Mouse (Mus musculus) neutrophil, adult 5-6 weeks (primary cell): ENCODE measurements around the gene Luzp1. TPM values are rescaled to one million over a fixed set of nuclear protein-coding genes. Genes with fewer than 3 reads are reported as not detected.

Experiments
- ATAC-seq: fragments of 151-379, 151-347 bp; 2 replicates; pipeline ENCODE4 v1.8.0; 2017; ENCODE audit warnings: mild to moderate bottlenecking, moderate TSS enrichment; ENCODE audit not compliant: insufficient number of reproducible peaks, poor library complexity, low FRiP score, severe bottlenecking; ENCODE audit errors: extremely low read depth
- total RNA-seq: library from RNA; stranded (forward); fragments of 200-1000 nt; gene quantifications from 2 replicates; pipeline ENCODE4 v1.2.3, GENCODE M21; 2017

Gene Luzp1
- total RNA-seq, 1 experiment from 2014 or later, result 0.93 TPM

DNA sequence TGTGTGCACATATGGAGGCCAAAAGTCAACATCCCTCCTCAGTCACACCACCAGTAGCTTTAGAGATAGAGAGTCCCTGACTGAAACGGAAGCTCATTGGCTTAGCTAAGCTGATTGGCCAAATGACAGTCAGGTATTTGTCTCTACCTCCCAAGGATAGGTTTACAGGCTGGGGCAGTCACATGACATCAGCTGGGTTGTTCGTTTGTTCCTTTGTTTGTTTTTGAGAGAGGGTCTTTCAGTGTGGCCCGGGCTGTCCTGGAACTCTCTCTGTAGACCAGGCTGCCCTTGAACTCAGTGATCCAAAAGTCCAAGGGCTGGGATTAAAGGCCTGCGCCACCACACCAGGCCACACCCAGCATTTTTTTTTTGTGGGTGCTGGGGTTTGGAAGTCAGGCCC lies 8.4 kb upstream of the Luzp1 start:
- ATAC-seq, result no peak

DNA sequence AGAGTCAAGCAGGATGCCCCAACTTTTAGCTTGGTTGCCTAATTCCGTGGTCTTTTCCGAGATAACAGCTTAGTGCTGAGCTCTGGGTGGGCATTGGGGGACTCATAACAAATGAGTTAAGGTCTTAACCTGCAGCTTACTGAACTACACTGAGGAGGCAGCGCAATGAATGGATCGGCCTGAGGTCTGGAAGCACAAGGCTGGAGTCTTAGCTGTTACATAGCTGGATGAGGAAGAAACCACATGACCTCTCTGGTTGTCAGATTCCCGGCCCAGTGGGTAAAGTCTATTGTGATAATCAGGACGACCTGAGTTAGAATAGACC lies 7.8 kb upstream of the Luzp1 start:
- ATAC-seq, result no peak

DNA sequence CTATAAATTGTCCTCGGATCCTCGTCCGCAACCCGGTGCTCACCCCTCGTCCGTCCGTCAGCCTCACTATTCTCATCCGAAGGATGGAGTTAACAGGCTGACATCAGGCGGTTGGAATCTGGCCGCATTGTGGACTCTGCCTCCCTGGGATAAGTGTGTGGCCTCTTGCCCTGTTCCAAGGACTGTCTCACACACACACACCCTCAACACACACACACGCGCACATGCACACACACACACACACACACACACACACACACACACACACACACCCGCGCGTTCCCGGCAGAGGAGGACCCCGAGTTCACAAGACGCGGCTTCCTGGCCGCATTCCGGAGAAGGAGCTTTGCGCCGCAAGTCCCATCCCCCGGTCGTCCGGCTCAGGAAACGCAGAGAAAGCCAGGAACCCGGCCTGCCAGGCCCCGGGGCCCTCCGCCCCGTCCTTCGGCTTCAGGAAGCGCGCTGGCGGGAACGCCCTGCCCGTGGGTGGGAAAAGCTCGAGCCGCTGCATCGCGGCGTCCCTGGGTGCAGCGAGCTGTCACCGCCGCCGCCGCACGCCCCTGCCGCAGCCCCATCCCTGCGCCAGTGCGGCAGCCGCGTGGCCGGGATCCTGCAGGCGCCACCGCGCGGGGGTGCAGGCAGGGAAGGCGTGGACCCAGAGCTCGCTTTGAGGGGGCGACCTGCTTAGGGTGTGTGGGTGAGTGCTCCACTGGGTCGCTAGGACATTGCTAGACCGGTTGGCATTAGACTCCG lies 7.3 kb upstream of the Luzp1 start, which contains the start of gene 6030445D17Rik:
6030445D17Rik (plus strand) TSS at position 165 of the 753 bp plus-strand sequence.
- no peak for ATAC-seq

DNA sequence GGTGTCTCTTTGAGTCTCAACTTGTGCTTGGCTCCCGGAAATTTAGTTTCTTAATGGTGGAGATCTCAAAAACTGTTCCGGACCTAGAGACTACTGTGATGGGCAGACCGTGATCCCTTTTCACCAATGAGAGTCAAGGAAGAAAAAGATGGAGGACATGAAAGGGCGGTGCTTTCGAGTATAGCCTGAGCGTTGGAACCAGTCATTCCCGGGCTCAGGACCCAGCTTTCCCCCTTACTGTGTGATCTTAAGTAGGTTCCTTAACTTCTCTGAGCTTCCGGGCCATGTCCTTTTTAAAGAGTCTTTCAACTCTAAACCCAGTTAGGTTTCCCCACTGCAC lies 6.8 kb upstream of the Luzp1 start:
- ATAC-seq, result no peak

DNA sequence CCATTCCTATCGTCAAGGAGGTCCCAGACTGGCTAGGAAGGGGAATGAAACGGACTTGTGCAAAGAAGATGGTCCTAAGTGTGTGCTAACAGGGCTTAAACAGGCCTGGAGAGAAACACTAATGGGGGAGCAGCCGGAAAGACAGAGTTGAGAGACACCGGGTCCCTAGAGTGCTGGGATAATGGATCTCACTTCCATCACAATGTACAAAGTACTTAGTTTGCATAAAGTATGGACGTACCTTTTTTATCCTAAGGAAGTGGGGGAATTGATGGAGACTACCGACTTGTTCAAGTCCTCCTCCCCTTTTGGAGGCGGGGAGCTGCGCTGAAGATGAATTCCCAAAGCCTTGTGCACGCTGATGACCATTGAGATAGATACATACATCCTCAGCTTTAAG lies 6.1 kb upstream of the Luzp1 start:
- no peak for ATAC-seq

DNA sequence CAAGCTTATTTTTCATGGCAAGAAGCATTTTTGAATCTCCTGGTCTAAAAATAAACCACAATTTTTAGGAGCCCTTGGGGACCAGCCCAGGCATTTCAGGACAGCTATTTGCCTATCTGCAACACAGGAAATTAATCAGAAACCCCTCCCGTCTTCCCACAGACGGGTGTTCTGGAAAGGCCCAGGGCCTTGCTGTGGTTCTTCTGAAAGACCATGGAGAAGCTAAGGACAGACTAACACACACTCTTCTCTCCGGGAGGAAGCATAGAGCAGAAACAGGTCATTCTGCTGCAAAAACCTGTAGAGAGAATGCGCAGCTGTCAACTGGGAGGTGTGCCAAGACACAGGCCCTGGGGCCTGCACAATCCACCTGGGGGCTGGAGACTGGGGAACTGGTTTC lies 3.3 kb upstream of the Luzp1 start:
- ATAC-seq, result no peak

DNA sequence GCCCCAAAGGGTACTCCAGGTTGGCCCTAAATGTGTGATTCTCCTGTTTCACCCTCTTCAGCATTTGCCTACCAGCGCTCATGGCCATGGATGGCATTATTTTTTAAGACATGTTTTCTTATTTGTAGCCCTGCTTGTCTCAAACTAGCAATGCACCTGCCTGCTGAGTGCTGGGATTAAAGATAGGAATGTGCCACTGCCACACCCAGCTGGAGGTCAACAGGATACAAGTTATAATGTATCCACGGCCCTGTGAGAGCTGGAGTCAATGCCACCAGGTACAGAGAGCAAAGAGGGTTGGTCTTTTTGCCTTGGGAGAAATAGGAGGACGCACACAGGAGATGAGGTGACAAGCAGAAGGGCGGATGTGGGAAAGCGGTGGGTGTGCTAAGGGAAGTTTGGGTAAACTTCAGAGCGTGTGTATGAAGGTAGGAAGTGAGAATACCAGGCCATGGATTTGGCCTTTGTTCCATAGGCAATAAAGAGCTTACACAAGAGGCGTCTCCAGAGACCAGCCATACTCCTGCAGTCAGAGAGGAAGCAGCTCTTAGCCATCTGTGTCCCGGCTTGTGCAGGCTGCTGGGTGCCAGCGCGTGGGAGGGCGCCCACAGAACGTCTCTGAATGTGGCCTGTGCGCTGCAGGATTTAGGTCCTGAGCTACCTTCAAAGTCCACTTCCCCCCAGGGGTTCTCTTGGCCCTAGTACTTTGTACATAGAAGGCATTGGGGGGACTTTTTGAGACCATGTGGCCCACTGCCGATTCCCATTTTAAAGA lies 821 bp upstream of the Luzp1 start:
- ATAC-seq, result no peak

DNA sequence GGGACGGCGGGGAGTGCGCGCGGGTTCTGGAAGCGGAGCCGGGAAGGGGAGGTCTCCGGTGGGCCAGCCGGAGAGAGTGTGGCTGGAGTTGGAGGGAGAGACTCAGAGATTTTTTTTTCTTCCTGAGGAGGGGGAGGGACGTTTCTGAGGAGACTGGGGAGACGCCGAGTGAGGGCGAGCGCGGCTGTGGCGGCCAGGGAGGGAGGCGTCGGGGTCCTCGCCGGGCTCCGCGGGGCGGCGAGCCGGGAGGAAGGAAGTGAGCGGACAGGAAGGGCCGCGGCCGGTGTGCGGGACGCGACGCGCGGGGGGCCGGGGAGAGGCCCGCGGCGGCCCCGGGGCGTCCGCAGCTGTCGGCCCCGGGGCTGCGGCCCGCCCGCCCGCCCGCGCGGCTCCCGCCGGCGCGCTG lies 383 bp downstream of the Luzp1 start:
- no peak for ATAC-seq

DNA sequence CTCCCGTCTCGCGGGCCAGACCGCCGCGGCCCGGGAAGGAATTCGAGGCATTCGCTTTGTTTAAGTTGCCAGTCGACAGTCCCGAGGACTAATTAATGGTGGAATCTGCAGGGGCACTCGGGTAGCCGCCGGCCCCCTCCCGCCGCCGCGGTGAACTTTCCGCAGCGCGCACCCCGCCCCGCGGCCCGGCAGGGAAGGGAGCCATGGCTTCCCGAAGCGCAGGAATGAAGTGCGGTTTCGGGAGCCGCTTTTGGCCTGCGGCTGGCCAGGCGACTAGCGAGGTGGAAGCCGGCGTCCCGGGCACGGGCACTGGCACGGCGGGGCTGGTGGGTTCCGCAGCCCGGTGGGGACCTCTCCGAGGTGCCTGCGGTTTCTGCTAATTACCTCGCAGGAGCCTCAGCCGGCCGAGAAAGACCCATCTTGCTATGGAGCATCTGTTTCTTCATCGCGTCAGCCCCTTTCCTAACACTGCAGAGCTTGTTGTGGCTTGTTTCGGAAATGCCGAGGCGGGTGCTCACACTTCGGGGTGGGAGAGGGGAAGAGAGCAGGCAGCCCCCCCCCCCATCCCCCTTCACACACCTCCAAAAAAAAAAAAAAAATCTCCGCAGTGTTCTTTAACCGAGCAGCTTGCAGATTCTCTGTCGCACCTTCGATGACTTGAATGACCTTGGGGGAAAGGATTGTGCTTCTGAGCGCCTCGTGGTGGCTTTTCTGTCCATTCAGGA lies 948 bp downstream of the Luzp1 start:
- ATAC-seq, result no peak

DNA sequence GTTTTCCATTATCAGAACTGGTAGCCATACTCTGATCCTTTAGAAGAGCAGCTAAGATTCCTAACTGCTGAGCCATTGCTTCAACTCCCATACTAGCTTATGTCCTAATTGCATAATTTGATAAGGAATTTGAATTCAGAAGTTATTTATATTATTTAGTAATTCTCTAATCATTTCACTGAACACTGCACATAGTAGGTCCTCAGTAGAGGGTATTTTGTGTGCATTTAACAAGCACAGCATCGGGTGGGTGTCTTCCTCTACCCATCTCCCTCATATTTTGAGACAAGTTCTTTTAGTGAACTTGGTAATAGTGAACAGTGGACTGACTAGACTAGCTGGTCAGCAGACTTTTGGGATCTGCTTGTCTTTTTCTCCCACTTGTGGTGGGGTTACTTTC lies 7.1 kb downstream of the Luzp1 start:
- ATAC-seq, result no peak

DNA sequence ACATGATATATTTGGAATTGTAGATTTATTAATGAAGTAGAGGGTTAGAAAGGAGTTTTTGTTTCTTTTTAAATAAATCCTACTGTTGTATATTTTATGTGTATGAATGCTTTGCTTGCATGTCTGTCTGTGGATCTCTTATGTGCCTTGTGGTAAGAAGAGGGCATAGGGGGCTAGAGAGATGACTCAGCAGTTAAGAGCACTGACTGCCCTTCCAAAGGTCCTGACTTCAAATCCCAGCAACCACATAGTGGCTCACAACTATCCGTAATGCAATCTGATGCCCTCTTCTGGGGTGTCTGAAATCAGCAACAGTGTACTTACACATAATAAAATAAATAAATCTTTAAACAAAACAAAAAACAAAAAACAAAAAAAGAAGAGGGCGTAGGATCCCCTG lies 17.0 kb downstream of the Luzp1 start:
- no peak for ATAC-seq

DNA sequence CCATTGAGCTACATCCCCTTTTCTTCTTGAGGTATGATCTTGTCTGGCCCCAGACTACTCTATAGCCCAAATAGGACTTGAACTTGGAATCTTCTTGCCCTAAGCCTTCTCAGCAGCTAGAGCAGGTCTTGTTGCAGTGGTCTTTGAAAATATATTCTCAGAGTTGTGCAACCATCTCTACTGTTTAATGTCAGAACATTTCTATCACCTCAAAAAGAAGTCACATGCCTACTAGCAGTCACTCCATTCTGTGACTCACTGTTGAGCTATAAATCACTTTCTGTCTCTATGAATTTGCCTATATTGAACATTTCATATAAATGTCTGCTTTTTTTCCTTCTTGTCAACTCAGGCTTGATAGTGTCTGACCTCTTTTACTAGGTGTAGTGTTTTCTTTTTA lies 26.4 kb downstream of the Luzp1 start:
- ATAC-seq, result no peak

DNA sequence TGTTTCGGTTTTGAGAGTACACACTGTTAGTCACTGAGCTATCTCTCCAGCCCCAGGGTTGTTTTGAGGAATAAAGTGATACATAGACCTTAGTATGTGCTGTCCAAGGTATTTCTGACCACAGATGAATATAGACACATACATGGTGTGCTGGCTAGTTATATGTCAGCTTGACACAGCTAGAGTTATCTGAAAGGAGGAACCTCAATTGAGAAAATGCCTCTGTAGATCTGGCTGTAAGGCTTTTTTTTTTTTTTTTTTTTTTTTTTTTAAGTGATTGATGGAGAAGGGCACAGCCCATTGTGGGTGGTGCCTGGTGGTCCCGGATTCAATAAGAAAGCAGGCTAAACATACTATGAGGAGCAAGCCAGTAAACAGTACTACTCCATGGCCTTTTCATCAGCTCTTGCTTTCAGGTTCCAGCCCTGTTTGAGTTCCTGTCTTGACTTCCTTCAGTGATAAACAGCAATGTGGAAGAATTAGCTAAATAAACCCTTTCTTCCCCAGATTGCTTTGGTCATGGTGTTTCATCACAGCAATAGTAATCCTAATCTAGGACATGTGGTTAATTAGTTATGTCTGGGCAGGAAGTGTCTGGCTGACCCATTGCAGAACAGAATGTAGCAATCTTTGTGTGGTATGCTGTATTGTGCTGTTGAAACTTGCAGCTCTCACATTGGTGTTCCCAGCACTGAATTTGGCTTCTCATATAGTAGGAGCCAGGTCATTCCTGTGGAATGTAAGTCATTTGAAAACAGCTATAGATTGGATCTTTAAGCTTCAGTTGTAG lies 36.1 kb downstream of the Luzp1 start:
- ATAC-seq, result no peak

DNA sequence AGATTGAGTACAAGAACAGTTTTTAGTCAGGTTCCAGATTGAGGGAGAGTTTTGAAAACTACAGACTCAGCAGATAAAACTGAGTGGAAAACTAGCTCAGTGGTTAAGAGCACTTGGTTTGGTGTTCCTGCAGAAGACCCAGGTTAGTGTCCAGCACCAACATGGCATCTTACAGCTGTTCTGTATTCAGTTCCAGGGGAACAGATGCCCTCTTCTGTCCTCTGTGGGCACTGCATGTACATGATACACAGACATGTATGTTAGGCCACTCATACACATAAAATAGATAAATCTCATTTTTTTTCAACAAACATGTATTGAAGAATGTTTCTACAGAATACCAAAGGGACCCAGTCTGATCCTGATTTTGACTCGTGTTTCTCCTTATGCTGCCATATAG lies 40.3 kb downstream of the Luzp1 start:
- ATAC-seq, result no peak

DNA sequence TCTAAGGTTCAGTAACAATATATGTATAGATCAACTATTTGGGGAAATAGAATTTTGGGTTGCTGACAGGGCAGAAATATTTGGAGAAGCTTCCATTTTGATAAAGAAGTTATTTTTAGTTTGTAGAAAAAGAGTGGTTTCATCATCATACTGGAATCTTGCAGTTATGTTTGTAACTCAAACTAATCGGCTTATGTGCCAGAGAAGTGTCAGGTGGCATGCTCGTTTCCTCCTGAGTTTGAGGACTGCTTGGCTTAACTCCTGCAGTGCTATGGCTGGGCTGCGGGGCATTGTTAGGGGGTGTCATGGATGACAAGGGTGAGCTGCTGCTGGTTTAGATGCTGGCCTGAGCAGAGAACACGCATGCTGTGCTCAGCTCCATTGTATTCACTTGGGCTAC lies 42.1 kb downstream of the Luzp1 start:
- ATAC-seq, result no peak

DNA sequence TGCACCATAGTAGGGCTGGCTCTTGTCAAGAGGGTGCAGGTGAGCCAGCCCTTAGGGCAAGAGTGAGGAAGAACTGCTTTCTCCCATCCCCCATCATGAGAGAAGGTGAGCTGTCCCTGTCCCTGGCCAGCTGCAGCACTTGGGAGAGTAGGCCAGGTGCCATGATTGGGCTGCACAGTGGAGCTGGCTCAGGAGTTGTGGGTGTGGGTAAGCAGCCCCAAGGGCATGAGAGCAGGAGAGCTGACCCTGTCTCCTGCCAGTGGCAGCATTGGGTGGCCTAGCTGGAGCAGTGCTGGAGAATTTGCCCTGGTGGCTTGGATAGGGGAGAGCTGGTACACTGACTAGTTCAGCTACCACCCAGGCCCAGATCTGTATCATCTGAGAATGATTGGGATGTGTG lies 43.3 kb downstream of the Luzp1 start:
- ATAC-seq, result no peak

DNA sequence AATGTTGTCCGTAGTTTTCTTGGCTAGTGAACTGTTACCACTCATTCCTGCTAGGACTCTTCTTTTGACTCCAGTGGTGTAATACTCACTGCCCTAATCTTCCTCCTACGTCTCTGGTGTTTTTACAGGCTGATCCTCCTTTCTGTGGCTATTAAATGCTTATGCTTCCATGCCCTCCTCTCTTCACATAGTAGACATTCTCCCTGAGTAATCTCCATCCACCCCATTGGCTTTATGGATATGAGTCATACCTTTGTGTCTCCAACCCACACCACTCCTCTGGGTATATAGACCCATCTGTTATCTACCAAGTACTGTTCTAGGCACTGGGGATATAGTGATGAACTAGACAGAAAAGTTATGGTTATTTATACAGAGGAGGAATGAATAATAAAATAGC lies 48.6 kb downstream of the Luzp1 start:
- no peak for ATAC-seq

DNA sequence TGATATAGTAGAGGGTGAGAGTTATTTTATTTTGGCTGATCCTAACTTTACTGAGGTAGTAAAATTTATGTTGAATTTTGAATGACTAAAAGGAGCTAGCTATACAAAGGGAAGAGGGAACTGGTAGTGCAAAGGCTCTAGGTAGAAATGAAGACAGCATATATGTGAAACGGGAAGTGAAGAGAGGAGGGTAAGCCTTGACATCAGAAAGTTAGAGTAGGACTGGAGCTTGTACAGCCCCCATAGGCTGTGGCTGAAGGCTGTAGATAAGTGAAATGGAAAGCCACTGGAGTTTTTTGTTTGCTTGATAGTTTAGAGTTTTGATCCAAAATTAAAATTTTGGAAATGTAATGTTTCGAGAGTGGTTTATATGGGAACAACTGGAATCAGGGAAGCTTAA lies 49.0 kb downstream of the Luzp1 start:
- ATAC-seq, result no peak

DNA sequence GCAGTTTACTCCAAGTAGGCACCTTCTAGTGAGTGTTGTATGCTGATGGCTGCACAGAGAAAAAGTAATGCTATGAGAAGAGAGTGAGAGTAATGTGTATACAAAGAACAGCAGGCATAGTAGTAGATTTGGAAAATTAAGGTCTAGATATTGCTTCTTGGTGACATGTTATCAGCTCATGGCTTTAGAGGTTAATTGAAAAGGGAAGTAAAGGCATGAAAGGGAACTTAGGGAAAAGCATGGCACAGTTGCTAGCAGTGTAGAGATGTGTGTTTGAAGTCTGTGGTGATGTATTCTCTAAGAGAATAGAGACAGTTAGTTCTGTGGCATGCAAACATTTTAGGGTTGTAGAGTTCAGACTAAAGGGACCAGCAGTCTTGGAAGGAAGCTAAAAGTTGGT lies 50.3 kb downstream of the Luzp1 start:
- ATAC-seq, result no peak
